Mouse (Mus musculus): Measurements from ENCODE around the gene Fkbp14. TPM values are rescaled to one million over a fixed set of nuclear protein-coding genes. Genes with fewer than 3 reads are reported as not detected.

The Fkbp14 gene
- total RNA-seq, 4 experiments from 2014 or later, result 7.7 to 10.2 (median 8.3) TPM

- no peak for DNase-seq (ENCODE audit: low spot score in 2 of 2)
Observed at GRCm38 (mm10) chr6:54548314-54549019, 48.6 kb downstream of the Fkbp14 start.

- DNase-seq (ENCODE audit: low spot score in 2 of 2), result no peak
Observed at GRCm38 (mm10) chr6:54543646-54544045, 53.5 kb downstream of the Fkbp14 start.

GRCm38 (mm10) chr6:54542836-54543235, 54.3 kb downstream of the Fkbp14 start:
- DNase-seq (ENCODE audit: low spot score in 2 of 2), result no peak

DNA sequence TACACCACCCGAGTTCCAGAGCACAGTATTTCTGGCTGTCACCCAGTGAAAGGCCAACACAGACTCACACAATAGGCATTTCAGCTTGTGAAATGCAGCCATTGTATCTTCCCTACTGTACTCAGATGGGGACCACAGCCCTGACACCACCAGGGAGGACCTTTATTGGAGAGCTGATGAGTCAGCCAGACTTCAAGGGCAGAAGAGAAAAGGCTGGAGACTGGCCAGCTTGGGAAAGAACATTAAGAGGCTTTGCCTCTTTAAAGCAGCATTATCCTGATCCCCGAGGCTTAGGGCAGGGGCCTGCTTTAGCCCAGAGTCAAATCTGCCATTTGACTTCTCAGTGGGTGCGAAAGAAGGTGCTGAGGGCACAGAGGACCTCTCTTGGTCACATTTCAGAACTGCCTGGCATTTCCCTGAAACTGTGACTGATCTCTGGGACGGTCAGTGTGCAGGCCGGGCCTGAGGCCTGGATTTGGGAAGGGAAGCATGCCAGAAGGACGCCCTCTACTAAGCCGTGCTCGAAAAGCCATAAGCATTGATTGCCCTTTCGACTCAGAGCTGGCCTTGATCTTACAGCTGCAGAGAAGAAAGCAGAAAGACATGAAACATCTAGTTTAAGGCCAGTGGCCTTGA, 56.7 kb downstream of the Fkbp14 start:
- no peak for DNase-seq (ENCODE audit: low spot score in 2 of 2)

DNA sequence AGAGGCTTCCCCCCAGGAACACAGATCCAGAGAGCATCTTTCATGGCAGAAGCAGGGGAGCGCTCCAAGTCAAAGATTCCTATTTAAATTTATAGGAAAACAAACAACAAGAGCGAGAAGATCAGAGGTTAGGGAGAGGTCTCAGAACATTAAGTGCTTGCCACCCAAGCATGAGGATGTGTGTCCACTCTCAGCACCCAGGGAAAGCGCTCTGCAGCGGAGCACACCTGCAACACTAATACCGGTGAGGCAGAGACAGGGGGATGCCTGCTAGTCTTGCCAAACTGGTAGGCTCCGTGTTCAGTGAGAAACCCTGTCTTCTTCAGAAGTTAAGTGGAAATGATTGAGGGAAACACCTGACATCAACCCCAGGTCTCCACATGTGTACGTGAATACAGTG, 57.7 kb downstream of the Fkbp14 start:
- no peak for DNase-seq (ENCODE audit: low spot score in 2 of 2)

DNA sequence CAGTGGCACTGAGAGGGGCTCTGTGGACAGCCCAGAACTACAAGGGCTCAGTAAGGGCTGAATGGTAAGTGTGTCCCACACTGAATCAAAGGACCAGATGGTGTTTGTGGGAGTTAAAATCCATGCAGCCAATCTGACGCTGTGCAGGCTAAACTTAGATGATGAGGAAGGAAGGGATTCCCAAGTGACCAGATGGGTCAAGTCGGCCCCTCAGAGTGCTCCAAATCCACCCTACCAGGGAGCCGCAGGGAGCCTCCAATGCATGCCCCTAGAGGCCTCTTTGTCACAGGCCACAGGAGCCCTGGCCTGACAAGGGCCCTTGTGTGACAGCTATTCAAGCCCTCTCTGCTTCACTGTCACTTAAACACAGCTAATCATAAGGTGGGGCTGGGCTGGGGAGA, 58.3 kb downstream of the Fkbp14 start:
- DNase-seq (ENCODE audit: low spot score in 2 of 2), result peak in 1 of 2 experiments; percentile 38

DNA sequence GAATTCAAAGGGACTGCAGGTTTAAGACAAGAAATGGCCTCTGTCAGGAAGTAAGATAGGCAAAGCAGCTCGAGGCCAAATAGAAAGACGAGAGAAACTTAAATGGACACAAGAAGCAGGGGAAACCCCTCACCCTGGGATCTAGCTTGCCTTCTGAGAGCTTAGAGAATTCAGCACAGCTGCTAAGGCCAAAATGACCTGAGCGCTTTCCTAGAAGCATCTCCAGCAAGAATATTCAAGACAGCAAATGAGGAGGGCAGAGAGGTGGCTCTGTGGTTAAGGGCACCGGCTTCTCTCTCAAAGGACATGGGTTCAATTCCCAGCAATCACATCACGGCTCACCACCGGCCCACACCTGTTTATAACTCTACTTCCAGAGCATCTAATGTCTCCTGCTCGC, 60.1 kb downstream of the Fkbp14 start:
- DNase-seq (ENCODE audit: low spot score in 2 of 2), result no peak

GRCm38 (mm10) chr6:54535485-54535884, 61.6 kb downstream of the Fkbp14 start:
- no peak for DNase-seq (ENCODE audit: low spot score in 2 of 2)

DNA sequence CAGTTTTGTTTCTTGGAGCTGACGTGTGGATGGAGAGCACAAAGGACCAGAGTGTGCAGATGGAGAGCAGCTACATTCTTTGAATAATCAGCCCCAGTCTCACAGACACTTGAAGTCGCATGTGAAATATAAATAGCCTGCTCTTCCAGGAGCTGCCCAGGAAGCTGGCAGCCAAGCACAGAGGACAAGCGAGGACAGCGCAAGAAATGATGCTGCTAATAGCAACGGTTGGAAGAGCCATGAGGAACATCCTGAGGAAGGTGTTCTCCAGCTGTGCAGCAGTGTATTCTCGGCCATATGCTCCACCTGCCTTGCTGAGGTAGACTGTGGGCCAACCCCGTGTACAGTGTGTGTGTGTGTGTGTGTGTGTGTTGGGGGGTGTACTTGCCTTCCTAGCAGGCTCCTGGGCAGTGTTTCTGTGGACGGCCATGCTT, 66.0 kb downstream of the Fkbp14 start:
- peak in 1 of 2 experiments; percentile 61 for DNase-seq (ENCODE audit: low spot score in 2 of 2)

GRCm38 (mm10) chr6:54530182-54530581, 66.9 kb downstream of the Fkbp14 start:
- no peak for DNase-seq (ENCODE audit: low spot score in 2 of 2)

GRCm38 (mm10) chr6:54528666-54529065, 68.4 kb downstream of the Fkbp14 start:
- DNase-seq (ENCODE audit: low spot score in 2 of 2), result no peak

Other genes starting within 250 kb of the Fkbp14 start
- gene Wipf3, start 167.7 kb downstream of the Fkbp14 start, total RNA-seq (2022), result 10 to 100 TPM; 84.4 to 96.0 (median 89.1) TPM
- 100 to 1,000 TPM; 158 to 168 (median 161) TPM for gene Scrn1, start 30.8 kb downstream of the Fkbp14 start, total RNA-seq (2022)
- gene Plekha8, start 2.2 kb downstream of the Fkbp14 start, total RNA-seq (2022), result 10 to 100 TPM; 10.4 to 12.9 (median 11.2) TPM
- gene Mturn, start 84.3 kb upstream of the Fkbp14 start, total RNA-seq (2022), result 10 to 100 TPM; 87.9 to 99.9 (median 93.6) TPM
- 10 to 100 TPM; 13.6 to 18.4 (median 15.2) TPM for gene Znrf2, start 219.6 kb upstream of the Fkbp14 start, total RNA-seq (2022)

All from left cerebral cortex, adult 8-10 months (tissue).